Mouse (Mus musculus) lung, adult 2 months (tissue): ENCODE results near the gene Irf3.

Experiments used
- CTCF ChIP-seq: fragments of 200-500 bp; IDR thresholded peaks from 2 replicates; pipeline ENCODE4 v1.5.1; 2011; ENCODE audit warnings: mild to moderate bottlenecking, low read length, control low read depth; ENCODE audit not compliant: insufficient read depth
- POLR2A ChIP-seq: fragments of 200-500 bp; IDR thresholded peaks from 2 replicates; pipeline ENCODE4 v1.6.1; 2011; ENCODE audit warnings: low read depth, mild to moderate bottlenecking, control low read depth, low read length, borderline replicate concordance; ENCODE audit errors: extremely low read depth

DNA sequence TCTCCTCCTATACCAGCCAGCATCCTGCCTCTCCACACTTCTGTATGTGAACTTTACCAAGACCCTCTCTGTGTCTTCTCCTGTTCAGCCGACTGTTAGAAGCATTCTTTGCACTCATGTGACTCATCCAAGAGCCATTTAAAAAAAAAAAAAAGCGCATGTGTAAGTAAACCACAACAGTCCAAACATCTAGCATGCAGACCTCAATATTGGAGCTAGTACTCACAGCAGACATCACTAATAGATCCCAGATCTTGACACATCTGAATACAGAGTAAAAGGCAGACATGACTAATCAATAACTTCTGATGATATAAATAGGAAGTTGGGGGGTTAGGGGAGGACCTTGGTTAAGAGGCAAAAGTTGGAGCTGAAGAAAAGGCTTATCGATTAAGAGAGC is 38.2 kb downstream of the Irf3 start:
- TF ChIP-seq CTCF (no peak), POLR2A (no peak)
